Mouse (Mus musculus) frontal cortex, postnatal 36 days (tissue): ENCODE measurements at regions not wholly inside any gene's neighbourhood (a gene's known extent, or its start where the extent isn't known, plus 50 kb on each side); places are given as distances from the start of the nearest gene placed in this dataset.

ENCODE experiments used
- DNase-seq, 2 experiments: peaks; one replicate each; pipeline ENCODE4 v3.0.0; 2022; ENCODE audit warnings: low spot score in 2 of 2

DNA sequence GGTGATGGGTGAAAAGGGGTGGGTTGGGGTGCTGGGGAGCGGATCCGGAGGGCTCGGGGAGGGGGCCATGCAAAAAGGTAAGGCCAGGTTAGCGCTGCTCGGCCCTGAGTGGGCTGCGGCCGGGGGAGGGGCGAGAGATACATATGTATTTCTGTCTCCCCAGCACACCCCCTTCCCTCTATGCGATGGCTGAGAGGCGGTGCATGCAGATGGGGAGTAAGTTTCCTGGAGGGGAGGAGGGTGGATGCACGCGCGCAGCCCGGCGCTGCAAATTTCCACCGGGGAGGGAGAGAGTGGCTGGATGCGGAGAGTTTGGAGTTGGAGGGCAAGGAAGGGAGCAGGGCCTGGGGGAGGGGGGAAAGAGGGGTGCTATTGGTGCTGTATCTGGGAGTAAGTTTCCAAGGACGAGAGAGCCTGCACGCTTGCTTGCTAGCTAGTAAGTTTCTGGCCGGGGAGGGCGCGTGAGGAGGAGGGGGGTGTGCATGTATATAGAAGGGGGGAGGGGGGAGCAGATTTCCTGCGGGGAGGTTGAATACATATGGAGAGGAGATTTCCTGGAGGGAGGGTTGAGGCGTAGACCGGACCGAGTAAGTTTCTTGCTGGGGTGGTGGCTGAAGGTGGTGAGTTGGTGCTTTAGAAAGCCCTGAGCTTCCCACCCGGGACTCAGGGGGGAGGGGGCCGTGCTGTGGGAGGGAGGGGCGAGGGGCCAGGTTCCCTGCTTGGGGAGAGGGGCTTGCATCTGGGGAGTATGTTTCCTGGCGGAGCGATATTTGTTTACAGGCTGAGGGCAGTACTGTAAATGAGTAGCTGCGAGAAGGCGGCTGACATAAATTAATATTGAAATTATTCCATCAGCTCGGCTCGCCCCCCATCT is 130.8 kb upstream of the Ubr2 start:
- peak; percentile 78 to 79 for DNase-seq

DNA sequence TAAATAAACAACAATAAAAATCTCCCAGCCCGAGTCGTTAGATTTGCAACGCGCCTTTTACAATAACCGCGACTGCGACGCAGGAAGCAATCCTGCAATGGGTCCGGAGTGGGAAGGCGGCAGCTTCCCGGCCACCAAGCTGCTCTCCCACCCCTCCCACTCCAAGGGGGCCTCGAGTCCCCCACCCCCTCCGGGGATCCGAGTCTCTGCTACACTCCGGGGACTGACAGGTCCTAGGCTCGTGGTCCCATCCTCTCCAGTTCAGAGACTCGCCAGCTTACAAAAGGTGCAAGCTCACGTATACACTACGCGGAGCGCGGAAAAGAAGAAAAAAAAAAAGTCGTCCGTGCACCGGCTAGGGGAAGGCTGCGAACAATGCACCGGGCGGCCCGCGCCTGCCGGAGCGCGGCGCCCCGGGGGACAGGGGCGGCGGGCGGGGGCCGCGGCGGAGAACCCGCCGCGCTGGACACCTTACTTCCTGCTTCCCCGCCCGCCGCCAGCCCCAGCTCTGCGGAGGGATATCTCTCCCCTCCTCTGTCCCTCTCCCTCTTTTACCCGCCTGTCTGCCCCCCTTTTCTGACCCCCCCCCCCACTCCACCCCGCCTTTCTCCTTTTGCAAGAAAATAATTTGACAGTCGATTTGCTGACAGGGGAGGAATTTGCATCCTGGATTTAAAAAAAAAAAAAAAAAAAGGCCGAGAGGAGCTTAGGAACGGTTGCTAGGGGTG is 130.0 kb upstream of the Ubr2 start:
- DNase-seq: no peak

DNA sequence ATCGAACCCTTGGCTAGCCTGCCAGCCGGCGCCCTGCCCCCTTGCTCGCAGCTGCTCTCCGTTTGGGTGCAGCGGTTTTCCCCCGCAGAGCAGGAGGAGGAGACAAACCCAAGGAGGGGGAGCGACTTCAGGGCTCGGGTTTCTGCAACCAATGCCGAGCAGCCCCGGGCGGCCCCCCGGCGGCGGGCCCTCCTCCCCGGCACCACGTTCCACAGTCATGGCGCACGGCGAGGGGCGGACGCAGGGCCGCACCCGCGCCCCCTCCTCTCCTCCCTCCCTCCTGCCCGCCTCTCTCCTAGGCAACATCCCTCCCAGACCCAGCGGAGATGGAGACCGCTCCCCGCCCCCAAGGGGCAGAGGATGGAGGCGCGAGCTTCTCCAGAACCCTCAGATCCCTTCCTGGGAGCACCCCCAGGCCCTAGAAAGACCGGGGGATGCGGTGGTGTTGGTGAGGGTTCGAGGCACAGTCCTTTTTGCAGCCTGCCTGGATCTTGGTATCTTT is 129.4 kb upstream of the Ubr2 start:
- DNase-seq: peak; percentile 91 to 95

DNA sequence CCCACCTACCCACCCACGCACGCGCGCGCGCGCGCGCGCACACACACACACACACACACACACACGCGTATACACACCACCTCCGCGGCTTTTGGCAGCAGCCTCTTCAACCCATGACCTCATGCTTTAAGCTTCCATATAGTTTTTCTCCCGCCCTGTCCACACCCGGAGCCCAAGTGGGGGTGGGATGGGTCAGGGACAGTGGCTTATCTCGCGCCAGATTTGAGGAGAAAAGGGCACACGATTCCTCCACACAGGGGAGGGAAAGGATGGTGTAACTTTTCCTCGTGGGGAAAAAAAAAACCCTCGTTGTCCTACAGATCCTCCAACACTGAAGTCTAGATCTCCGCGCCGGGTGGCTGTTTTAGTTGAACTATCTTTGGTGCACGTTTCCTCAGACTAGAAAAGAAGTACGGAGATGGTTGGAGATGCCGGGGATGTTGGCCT is 128.8 kb upstream of the Ubr2 start:
- no peak for DNase-seq

DNA sequence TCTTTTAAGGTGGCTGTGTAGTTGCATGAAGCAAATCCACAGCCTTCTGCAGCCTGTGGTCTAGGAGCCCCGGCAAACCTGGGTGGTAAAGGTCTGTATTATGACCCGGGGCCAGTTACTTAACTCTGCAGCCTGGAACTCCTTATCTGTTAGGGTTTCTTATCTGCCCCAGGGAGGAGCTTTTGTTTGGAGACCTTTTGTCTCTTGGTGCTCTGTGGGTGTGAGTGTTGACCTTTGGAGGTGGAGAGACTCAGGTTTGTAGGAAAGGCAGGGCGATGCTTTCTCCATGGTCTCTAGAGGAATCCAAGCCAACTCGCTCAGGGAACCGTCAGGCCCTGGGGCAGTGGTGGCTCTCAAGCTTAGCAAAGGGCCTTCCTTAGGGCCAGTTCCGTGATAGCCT is 127.8 kb upstream of the Ubr2 start:
- no peak for DNase-seq

DNA sequence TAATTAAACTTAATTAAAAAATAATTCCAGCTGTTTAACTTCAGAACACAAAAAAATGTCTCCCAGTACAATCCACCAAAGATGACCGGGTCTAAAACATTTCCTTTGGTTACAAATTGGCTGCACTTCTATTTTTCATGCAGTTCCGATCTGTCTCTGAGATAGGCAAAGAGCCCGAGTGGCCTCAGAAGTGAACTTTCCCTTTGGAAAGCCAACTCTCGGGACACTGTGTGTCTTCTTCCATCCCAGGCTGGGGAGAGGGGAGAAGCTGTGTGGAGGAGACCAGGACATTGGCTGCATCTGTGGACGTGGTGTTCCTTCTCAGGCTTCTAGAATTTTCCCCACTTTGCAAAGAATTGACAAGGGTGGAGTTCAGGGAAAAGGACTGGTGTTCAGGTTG is 125.0 kb upstream of the Ubr2 start:
- no peak for DNase-seq

DNA sequence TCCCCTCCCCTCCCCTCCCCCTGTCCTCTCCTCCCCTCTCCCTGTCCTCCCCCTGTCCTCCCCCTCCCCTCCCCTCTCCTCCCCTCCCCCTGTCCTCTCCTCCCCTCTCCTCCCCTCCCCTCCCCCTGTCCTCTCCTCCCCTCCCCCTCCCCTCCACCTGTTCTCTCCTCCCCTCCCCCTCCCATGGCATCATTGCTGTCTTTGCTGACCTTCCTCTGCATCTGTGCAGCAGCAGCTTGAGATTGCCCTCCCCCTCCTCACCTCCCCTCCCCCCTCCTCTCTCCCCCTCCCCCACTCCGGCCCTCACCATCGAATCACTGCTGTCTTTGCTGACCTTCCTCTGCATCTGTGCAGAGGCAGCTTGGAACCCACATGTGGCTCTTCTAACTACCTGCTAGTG is 123.4 kb upstream of the Ubr2 start:
- DNase-seq: no peak

DNA sequence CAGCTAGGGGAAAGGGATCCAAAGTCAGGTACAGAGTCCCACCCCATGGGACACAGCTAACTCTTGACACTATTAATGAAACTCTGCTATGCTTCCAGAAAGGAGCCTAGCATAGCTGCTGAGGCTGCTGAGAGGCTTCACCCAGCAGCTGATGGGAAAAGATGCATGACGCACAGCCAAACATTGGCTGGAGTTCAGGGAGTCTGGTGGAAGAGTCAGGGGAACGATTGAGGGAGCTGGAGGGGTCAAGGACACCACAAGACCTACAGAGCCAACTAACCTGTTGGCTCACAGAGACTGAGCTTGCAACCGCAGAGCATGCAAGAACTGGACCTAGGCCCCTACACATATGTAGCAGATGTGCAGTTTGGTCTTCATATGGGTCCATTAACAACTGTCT is 117.2 kb upstream of the Ubr2 start:
- no peak for DNase-seq

DNA sequence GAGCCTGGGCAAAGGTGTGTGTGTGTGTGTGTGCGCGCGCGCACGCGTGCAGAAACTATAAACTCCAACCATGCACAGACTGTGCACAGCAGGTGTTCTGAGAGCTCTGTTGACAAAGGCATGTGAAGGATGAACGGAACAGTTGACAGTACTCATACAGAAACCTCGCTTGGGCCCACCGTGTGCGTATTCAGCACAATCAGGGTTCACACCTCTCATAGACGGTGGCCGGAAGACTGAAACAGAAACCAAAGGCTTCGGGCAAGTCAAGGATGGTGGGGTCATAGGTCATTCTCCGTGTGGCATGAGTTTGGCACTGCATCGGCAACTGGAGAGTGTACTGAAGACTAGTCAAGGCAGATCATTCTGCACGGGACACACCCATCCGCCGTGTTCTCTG is 113.2 kb upstream of the Ubr2 start:
- DNase-seq: no peak

DNA sequence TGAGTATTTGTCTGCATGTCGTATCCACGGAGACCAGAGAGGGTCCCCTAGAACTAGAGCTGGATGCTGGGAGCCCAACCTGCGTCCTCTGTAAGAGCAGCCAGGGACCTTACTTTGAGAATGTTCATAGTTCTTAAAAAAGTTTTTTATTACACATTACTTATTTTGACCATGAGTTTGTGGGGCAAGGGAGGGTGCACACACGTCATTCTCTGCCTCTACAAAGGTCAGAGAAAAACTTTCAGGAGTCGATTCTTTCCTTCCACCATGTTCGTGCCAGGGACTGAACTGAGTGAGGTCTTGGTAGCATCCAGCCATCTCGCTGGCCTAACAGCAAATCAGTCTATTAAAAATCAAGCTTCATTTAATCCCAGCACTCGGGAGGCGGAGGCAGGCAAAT is 111.9 kb upstream of the Ubr2 start:
- DNase-seq: no peak

DNA sequence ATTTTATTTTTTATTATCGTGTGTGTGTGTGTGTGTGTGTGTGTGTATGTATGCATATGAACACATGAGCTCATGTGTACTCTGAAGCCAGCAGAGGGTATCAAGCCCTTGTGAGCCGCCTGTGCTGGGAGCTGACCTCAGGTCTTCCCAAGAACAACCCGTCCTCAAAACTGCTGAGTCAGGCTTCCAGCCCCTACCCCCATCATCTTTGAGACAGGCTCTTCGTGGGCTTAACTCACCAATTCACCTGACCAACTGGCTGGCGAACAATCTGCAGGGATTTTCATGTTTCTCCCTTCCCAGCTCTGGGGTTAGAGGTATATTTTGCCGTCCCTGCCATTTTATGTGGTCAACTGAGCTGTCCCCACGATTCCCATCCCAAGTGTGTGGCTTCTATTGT is 107.7 kb upstream of the Ubr2 start:
- no peak for DNase-seq

DNA sequence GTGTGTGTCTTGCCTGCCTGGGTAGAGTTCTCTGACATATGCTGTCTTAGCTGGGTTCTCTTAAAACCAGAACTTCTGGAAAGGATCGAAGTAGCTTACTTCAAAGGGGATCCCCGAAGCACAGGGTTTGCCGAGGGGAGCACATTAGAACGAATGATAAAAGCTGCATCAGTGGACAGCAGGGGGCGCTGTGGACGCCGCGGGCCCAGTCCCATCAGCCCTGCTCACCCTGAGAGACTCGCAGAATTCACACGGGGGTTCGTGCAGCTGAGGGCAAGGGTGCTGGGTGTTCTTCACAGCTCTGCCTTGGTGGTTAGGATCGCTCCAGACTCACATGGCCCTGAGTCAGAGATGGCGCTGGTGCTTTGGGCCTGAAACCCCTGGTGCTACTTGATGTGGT is 105.4 kb upstream of the Ubr2 start:
- no peak for DNase-seq

DNA sequence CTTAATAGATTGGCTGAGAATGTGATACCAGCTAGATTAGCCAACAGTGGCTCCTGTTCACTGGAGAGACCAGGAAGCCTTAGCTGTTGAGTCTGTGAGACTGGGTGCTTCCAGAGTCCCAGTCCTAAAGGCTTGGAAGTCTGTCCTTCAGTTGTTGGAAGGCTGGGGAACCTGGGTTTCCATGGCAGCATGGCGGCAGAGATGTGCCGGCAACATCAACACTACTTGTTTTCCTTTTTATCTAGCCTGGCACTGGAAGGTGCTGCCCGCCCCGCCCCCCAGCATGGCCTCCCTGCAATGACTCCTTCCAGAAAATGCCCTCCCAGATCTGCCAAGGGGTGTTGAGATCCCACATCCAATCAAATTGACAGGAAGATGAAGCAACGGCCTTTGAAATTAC is 104.8 kb upstream of the Ubr2 start:
- no peak for DNase-seq

DNA sequence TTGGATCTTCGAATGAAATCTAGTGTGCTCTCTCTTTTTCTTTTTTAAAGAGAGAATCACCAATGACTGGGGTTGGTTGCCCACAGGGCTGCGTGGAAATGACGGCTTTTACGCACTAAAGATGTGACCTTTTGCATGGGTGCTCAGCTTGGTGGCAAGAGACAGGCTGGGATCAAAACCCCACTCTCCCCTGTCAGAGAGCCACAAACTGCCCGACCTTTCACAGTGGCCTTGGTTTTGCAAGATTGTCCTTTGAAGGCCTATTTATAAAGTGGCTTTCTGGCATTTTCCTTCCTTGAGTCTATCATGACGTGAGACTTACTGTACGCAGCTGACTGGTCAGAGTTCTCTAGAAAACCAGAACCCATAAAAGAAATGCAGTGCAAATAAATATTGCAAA is 104.4 kb upstream of the Ubr2 start:
- no peak for DNase-seq

DNA sequence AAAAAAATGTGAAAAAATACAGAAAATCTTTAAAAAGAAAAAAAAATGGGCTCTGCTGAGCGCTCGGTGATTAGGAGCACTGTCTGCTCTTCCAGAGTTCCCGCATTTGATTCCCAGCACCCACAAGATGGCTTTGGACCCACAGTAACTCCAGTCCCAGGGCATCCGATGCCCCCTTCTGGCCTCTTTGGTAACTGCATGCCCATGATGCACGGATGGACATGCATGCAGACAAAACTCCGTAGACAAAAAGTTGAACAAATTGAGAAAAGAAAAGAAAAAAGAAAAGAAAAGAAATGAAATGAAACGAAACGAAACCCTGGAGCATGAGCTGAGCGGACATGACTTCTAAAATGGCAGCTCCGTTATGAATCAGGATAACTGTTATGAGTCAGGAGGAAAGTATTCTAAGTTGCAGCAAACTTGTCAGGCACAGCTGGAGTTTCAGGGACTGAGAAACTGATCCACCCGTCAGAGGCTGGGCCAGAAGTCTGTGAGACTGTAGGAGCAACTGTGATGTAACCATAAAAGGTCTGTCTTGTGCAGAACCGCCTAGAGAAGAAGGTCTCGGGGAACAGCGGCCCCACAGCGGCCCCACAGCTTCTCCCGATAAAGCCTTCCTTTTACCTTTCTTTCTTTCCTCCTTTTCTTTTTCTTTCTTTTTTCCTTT is 102.3 kb upstream of the Ubr2 start:
- no peak for DNase-seq

DNA sequence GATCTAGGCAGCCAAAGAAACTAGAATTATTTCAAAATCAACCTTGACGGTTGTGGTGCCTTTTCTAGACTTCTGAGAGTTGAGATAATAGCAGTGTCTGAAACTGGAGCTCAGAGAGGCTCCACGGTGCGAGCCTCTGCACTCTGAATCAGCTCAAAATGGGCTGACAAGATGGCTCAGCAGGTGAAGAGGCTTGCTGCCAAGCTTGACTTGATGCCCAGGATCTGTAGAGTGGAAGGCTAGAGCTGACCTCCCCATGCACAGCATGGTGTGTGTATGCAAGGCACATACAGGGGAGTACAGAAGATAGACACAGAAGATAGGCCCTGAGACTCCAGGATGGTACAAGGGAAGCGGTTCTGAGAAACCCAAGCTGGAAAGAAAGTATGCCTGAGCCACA is 100.5 kb upstream of the Ubr2 start:
- DNase-seq: no peak

DNA sequence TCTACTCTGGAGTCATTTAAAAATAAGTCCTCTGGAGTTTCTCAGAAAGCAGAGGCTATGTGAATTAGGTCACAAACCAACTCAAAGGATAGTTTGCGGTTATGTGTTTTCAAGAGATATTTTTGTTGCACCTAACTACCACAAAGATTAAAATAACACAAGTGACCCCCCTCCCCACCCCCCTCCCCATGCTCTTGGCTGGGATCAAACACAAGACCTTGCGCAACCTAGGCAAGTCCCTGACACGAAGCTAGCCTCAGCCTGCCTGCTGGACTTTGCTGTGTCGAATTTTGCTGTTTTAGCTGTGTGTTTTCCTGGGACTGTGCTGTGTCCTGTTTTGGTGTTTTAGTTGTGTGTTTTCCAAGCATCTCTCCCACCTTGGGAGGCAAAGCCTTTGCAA is 94.0 kb upstream of the Ubr2 start:
- no peak for DNase-seq

DNA sequence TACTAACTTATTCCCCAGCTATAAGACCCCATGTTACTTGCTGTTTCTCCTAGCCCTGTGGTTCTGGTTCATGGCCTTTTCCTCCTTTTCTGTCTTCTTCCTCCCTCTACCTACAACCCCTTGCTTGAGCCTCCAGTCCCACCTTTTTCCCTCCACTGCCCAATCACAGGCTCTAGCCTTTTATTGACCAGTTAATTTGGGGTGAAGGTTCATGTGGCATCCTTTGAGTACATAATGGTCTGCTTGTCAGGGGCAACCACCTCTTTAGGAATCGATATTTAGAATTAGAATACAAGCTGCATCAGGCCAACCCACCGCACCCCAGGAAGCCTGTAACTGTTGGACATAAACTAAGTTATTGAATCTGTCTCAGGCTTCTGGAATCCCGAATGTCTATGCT is 84.8 kb upstream of the Ubr2 start:
- no peak for DNase-seq

DNA sequence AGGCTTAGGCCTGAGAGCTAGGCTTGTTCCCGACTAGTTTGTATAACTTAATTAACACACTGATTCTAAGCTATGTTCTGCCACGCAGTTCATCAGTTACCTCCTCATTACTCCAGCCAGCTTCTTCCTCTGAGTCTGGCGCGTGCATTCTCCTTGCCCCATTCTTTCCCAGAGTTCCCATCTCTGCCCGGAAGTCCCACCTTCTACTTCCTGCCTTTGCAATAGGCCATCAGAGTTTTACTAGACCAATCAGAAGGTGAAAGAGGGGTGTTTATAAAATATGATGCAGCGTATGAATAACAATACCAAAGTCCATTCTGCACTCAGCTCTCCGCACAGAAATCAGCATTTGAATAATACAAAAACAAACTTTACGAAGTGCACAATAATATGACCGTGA is 81.7 kb upstream of the Ubr2 start:
- no peak for DNase-seq

DNA sequence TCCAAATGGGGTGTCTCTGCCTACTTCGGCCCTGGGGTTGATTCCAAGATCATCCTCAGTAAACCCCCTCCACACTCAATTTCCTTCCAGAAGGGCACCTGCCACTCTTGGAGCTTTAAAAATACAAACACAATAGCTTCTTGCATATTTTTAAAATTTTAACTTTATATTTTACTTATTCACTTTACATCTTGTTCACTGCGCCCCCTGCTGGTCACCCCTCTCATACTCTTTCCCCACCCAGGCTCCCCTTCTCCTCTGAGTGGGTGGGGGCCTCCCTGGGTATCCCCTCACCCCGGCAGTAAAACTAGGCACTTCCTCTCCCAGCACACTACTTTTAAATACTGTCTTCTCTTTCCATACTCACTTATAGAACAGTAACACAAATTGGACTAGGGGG is 79.4 kb upstream of the Ubr2 start:
- no peak for DNase-seq

DNA sequence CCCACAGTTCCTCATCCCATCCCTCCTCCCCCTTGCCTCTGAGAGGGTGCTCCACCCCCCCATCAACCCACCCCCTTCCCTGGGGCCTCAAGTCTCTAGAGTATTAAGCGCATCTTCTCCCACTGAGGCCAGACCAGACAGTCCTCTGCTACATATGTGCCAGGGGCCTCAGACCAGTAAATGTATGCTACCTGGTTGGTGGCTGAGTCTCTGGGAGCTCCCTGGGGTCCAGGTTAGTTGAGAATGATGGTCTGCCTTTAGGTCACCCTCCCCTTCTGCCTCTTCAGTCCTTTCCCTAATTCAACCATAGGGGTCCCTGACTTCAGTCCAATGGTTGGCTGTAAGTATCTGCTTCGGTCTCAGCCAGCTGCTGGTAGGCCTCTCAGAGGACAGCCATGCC is 58.9 kb upstream of the Ubr2 start:
- no peak for DNase-seq

DNA sequence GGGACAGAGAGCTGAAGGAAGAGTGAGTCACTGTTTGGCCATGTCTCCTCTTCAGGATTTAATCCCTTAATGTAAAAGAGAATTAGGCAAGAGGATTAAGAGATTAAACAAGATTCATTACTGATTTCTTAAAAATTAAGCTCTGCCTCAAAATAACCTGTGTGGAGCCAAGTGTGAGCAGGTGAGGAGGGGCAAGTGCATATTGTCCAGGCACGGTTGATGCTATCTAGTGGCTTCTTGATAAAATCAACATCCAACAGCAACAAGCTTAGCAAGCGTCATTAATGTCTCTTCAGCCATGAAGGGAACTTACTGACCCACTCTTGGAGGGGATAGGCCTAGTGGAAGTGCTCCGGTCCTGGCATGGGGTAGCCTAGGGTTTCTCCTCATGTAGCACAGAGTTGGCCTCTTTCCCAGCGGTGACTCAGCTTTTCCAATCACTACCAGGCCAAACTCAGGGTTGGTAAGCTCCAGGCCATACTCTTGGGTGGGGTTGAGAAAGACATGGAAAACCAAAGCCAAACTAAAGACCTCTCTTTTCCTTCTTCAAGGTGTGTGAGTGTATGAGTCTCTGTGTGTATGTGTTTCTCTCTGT is 55.0 kb upstream of the Ubr2 start:
- no peak for DNase-seq
